Mouse (Mus musculus) kidney, embryonic 15.5 days (tissue): Measurements from ENCODE around the gene Tmem53. TPM values are rescaled to one million over a fixed set of nuclear protein-coding genes. Genes with fewer than 3 reads are reported as not detected.

Experiments used
- ATAC-seq: fragments of 200-750 bp; cut with Nextera tagmentation; replicated peaks from 2 replicates; pipeline ENCODE4 v1.8.0; 2017; ENCODE audit warnings: moderate TSS enrichment; ENCODE audit not compliant: low FRiP score
- H3K27ac ChIP-seq: fragments of 300-500 bp; sonication (generic); 2 replicates; pipeline ENCODE4 v1.5.1; 2015; ENCODE audit warnings: mild to moderate bottlenecking, inconsistent platforms
- H3K27me3 ChIP-seq: fragments of 300-500 bp; sonication (generic); 2 replicates; pipeline ENCODE4 v1.6.1; 2015; ENCODE audit warnings: inconsistent platforms
- H3K36me3 ChIP-seq: fragments of 300-500 bp; sonication (generic); 2 replicates; pipeline ENCODE4 v1.6.1; 2015; ENCODE audit warnings: inconsistent platforms
- H3K4me1 ChIP-seq: fragments of 300-500 bp; sonication (generic); 2 replicates; pipeline ENCODE4 v1.6.1; 2015; ENCODE audit warnings: inconsistent platforms
- H3K4me2 ChIP-seq: fragments of 300-500 bp; sonication (generic); 2 replicates; pipeline ENCODE4 v1.6.1; 2015; ENCODE audit warnings: moderate library complexity, mild to moderate bottlenecking, inconsistent platforms
- H3K4me3 ChIP-seq: fragments of 300-500 bp; sonication (generic); replicated peaks from 2 replicates; pipeline ENCODE4 v1.5.1; 2015; ENCODE audit warnings: mild to moderate bottlenecking, inconsistent platforms
- H3K9ac ChIP-seq: fragments of 300-500 bp; sonication (generic); 2 replicates; pipeline ENCODE4 v1.6.1; 2015; ENCODE audit warnings: mild to moderate bottlenecking, inconsistent platforms
- H3K9me3 ChIP-seq: fragments of 300-500 bp; sonication (generic); replicated peaks from 2 replicates; pipeline ENCODE4 v1.6.1; 2016; ENCODE audit warnings: inconsistent platforms
- WGBS: fragments of 180-500 bp; shearing (Covaris S2); methylation state at CpG from one replicate; pipeline ENCODE4 v1.1.7; 2015; ENCODE audit warnings: mixed read lengths; 5-methylcytosine and 5-hydroxymethylcytosine counted together
- polyA plus RNA-seq: library from polyadenylated mRNA; unstranded; fragments of >200 nt; fragmentation: Nextera tagmentation; extraction: Ambion mirVana; gene quantifications from 2 replicates; pipeline ENCODE4 v1.2.1, GENCODE M21; 2015

The Tmem53 gene
- polyA plus RNA-seq, 1 experiment from 2014 or later: 16.5 TPM

DNA sequence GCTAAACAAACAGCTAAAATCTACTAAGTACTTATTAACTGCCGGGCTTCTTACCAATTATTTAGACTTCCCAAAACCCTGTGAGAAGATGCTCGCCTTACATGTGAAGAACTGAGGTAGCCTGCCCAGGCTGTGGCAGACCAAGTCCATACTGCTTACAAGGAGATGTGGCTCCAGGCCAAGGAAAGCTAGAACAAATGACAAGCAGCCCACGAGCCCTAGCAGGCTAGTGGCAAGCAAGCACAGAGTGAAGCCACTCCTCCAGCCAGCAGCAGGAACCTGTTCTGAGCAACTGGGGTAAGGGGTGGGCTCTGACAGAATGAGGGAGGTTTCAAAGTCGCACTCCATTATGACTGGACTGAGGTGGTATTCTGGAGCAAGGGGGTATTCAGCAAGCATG, 23.0 kb downstream of the Tmem53 start:
- Histone ChIP-seq H3K9me3 (peaks cover 7% of the 10 kb centered on the region; the same call in 1 of the 2 replicates), H3K27me3 (peaks cover 15% of the 10 kb centered on the region), H3K4me1 (peaks cover 44% of the 10 kb centered on the region), H3K36me3 (peaks cover 82% of the 10 kb centered on the region), H3K27ac (no peak overlapping the region), H3K4me3 (no peak overlapping the region), H3K9ac (no peak overlapping the region), H3K4me2 (no peak overlapping the region)
- no peak for ATAC-seq
- 85% methylated on average over 4 of the region's 4 CpGs for WGBS

DNA sequence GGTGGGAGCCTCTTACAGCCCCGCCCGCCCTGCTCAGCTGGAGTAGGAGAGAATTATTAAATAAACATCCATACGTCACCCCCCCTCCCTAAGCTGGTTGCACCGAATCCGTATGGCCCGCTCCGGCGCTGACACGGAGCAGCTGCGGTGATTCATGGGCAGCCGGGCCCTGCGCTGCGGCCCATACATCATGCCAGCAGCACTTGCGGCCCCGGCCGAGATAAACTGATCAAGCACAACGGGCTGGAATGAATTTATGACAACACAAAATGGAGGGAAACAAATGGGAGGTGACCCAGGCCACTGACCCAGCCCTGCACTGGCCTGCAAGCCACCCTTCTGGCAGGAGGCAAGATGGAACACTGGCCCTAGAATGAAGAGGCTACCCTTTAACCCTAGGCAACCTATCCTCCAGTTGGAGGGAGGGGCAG, 24.5 kb downstream of the Tmem53 start:
- peaks cover 97% of the 10 kb centered on the region for H3K36me3 ChIP-seq
- 23% methylated on average over 17 of the region's 17 CpGs for WGBS
- no peak overlapping the region for H3K9ac ChIP-seq
- H3K27me3 ChIP-seq: peaks cover 12% of the 10 kb centered on the region; the same call in 1 of the 2 replicates
- H3K4me1 ChIP-seq: peaks cover 44% of the 10 kb centered on the region
- no peak overlapping the region for H3K4me2 ChIP-seq
- peak; percentile 57 for ATAC-seq
- H3K4me3 ChIP-seq: no peak overlapping the region
- peaks cover 7% of the 10 kb centered on the region; the same call in 1 of the 2 replicates for H3K9me3 ChIP-seq
- no peak overlapping the region for H3K27ac ChIP-seq

- 47% methylated on average over 13 of the region's 13 CpGs for WGBS
- ATAC-seq: no peak; the same call in 1 of the 2 replicates
- H3K27ac ChIP-seq: no peak overlapping the region; the same call in 1 of the 2 replicates
Observed at GRCm38 (mm10) chr4:117277021-117277420, 25.3 kb downstream of the Tmem53 start.

GRCm38 (mm10) chr4:117277687-117278086, 25.9 kb downstream of the Tmem53 start:
- Histone ChIP-seq H3K27me3 (peaks cover 13% of the 10 kb centered on the region; the same call in 1 of the 2 replicates), H3K36me3 (peaks cover 97% of the 10 kb centered on the region), H3K4me2 (no peak overlapping the region), H3K4me1 (peaks cover 38% of the 10 kb centered on the region), H3K9me3 (peaks cover 7% of the 10 kb centered on the region; the same call in 1 of the 2 replicates), H3K9ac (no peak overlapping the region), H3K27ac (no peak overlapping the region), H3K4me3 (no peak overlapping the region)
- no peak for ATAC-seq
- 93% methylated on average over 7 of the region's 7 CpGs for WGBS

More at GRCm38 (mm10) chr4:117277021-117277420, 25.3 kb downstream of the Tmem53 start:
- H3K27me3 ChIP-seq: peaks cover 11% of the 10 kb centered on the region; the same call in 1 of the 2 replicates
- H3K4me1 ChIP-seq: peaks cover 44% of the 10 kb centered on the region
- H3K9ac ChIP-seq: no peak overlapping the region
- peaks cover 7% of the 10 kb centered on the region; the same call in 1 of the 2 replicates for H3K9me3 ChIP-seq
- H3K36me3 ChIP-seq: peaks cover 97% of the 10 kb centered on the region
- H3K4me2 ChIP-seq: no peak overlapping the region
- H3K4me3 ChIP-seq: no peak overlapping the region

GRCm38 (mm10) chr4:117278381-117279252, 26.9 kb downstream of the Tmem53 start:
- Histone ChIP-seq H3K4me3 (no peak overlapping the region), H3K27ac (no peak overlapping the region), H3K4me2 (no peak overlapping the region), H3K9ac (no peak overlapping the region), H3K9me3 (peaks cover 7% of the 10 kb centered on the region; the same call in 1 of the 2 replicates), H3K4me1 (peaks cover 43% of the 10 kb centered on the region), H3K36me3 (peaks cover 97% of the 10 kb centered on the region), H3K27me3 (peaks cover 13% of the 10 kb centered on the region; the same call in 1 of the 2 replicates)
- WGBS: 65% methylated on average over 10 of the region's 10 CpGs
- ATAC-seq: no peak

DNA sequence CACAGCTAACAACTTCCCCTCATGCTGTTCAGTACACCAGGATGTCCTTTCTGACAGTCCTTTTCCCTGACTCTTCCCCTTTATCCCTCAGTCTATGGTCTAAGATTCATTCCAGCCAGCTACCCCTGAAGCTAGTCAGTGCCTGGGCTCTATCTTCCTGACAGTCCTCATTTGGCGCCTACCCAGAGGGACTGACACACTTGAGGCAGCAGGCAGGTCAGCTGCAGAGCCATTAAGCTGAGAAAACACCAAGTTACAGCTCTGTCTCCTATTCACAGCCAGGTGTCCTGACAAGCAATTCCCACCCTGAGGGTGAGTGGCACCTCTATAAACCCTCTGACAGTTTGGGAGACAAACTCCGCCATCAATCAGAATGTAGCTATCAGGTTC, 27.5 kb downstream of the Tmem53 start:
- Histone ChIP-seq H3K4me1 (peaks cover 49% of the 10 kb centered on the region), H3K9ac (no peak overlapping the region), H3K9me3 (peaks cover 4% of the 10 kb centered on the region; the same call in 1 of the 2 replicates), H3K4me3 (no peak overlapping the region), H3K36me3 (peaks cover 97% of the 10 kb centered on the region), H3K27ac (no peak overlapping the region), H3K4me2 (no peak overlapping the region), H3K27me3 (peaks cover 14% of the 10 kb centered on the region; the same call in 1 of the 2 replicates)
- no peak for ATAC-seq
- 69% methylated on average over 2 of the region's 2 CpGs for WGBS

DNA sequence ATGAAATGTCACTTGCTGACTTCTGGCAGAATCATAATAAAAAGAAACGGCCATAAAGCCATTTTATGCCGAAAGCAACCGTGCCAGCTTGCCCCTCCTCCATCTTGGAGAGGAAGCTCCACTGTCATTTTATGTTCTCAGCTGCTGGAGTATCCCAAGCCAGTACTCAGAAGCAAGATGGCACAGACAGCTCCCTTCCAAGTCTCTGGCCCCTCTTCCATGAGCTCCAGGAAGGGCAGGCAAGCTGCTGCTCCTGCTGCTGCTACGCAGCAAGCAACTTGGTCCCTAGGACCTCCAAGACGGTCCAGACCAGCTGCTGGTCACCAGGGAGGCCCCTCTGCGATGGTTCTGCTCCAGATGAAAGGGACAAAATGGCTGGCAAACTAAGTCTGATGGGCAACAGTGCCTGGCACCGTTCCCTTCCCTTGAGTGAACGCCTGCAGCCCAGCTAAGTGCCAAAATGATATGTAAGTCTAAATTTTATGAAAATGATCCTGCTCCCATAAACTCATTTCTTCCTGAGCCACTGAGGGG, 28.7 kb downstream of the Tmem53 start:
- peaks cover 61% of the 10 kb centered on the region for H3K4me1 ChIP-seq
- no peak overlapping the region for H3K9ac ChIP-seq
- H3K27ac ChIP-seq: no peak overlapping the region
- H3K4me2 ChIP-seq: no peak overlapping the region
- WGBS: 81% methylated on average over 8 of the region's 8 CpGs
- ATAC-seq: no peak
- H3K9me3 ChIP-seq: no peaks in the 10 kb centered on the region
- H3K27me3 ChIP-seq: peaks cover 20% of the 10 kb centered on the region; the same call in 1 of the 2 replicates
- H3K4me3 ChIP-seq: no peak overlapping the region
- peaks cover 97% of the 10 kb centered on the region for H3K36me3 ChIP-seq

DNA sequence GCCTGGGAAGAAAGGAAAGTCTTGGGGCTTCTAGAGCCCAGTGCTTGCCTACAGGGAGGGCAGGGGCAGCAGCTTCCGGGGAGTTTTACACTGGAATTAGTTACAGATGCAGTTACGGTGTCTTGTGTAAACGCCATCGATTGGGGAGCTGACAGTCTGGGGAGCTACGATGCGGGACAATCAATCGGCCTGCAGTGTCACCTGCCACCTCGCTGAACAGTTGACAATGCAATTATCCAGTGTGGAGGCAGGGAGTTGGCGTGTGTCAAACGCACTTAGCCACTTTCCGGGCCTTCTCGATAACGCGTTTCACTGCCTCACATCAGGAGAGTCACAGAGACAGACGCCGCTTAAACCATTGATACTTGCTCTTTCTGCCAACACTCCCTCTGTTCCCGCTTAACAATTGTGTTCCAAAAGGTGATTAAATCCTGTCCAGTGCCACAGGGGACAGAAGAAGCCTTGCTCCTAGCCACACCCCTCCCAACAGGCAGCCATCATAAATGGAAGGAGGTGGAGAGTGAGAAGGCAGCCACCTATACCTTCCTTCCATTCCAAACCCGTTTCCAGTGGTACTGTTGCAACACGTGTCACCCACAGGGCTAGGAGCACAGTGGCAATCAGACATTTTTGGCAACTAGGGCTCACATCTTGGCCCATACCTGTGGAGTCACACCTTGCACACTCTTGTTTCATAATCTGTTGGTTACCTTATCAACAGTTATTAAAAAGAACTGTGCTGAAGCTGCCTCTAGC, 29.5 kb downstream of the Tmem53 start:
- H3K9me3 ChIP-seq: no peaks in the 10 kb centered on the region
- H3K4me1 ChIP-seq: peaks cover 59% of the 10 kb centered on the region
- peaks cover 99% of the 10 kb centered on the region for H3K36me3 ChIP-seq
- H3K4me2 ChIP-seq: no peak overlapping the region
- H3K9ac ChIP-seq: no peak overlapping the region
- H3K27ac ChIP-seq: no peak overlapping the region
- 58% methylated on average over 19 of the region's 19 CpGs for WGBS
- H3K27me3 ChIP-seq: peaks cover 20% of the 10 kb centered on the region; the same call in 1 of the 2 replicates
- no peak overlapping the region for H3K4me3 ChIP-seq
- no peak for ATAC-seq

DNA sequence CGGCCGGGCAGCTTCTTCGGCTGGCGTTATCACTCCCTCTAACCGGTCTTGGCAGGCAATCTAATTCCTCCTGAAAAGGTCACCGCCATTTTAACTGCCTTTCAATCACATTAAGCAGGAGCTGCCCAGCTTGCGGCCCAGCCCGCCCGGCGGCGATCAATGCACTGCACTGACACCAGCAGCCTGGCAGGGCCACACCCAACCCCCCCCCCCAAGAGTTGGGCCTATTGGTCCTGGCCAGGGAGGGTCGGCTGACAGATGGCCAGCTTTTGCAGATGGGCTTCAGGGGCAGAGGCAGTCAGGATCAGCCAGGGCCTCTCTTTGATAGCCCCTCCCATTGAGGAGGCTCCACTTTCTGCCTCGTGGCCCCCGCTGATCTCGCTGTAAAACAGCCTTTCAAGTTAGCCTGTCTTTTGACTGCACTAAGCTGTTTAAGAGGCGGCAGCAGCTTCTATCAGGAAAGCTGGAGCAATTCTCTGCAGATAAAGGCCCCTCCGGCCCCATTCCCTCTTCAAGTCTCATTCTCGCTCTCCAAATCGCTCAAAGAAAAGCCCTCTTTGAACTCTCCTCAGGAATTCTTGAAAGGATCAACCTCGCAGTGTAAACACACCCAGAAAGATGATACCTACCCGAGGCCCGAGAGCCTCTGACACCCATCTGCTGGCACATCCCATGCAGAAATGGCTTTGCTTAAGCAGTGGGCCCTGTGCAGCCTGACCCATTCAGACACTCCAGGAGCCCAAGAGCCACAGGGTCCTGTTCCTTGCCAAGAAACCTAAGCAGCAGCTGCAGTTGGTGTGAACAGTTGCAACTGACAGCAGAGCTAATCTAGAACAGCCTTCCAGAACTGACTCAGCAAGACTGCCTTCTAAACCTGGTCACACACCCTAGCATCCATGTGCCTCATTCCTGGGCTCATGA, 31.8 kb downstream of the Tmem53 start:
- Histone ChIP-seq H3K36me3 (peaks cover 88% of the 10 kb centered on the region), H3K9me3 (no peaks in the 10 kb centered on the region), H3K27ac (peak overlapping the region; percentile 37; the same call in 1 of the 2 replicates), H3K9ac (no peak overlapping the region), H3K4me1 (peaks cover 50% of the 10 kb centered on the region), H3K27me3 (peaks cover 20% of the 10 kb centered on the region; the same call in 1 of the 2 replicates), H3K4me3 (no peak overlapping the region), H3K4me2 (peak overlapping the region; percentile 12; the same call in 1 of the 2 replicates)
- ATAC-seq: peak; percentile 70; the same call in 1 of the 2 replicates
- 35% methylated on average over 22 of the region's 22 CpGs for WGBS

GRCm38 (mm10) chr4:117284363-117284762, 32.6 kb downstream of the Tmem53 start:
- Histone ChIP-seq H3K9me3 (no peaks in the 10 kb centered on the region), H3K4me3 (no peak overlapping the region), H3K27me3 (peaks cover 20% of the 10 kb centered on the region; the same call in 1 of the 2 replicates), H3K4me2 (no peak overlapping the region), H3K36me3 (peaks cover 80% of the 10 kb centered on the region), H3K27ac (peak overlapping the region; percentile 37; the same call in 1 of the 2 replicates), H3K9ac (no peak overlapping the region), H3K4me1 (peaks cover 44% of the 10 kb centered on the region)
- no peak for ATAC-seq
- WGBS: 37% methylated on average over 4 of the region's 4 CpGs
